Mouse (Mus musculus): ENCODE results near the gene Fam131c.

Gene Fam131c

GRCm38 (mm10) chr4:141367997-141368791 lies at the start of gene Fam131c:
Gene Fam131c (plus strand): TSS chr4:141368220.
- peak; percentile 51 for DNase-seq

- no peak for DNase-seq
Observed at GRCm38 (mm10) chr4:141322526-141322925, 45.5 kb upstream of the Fam131c start.

DNA sequence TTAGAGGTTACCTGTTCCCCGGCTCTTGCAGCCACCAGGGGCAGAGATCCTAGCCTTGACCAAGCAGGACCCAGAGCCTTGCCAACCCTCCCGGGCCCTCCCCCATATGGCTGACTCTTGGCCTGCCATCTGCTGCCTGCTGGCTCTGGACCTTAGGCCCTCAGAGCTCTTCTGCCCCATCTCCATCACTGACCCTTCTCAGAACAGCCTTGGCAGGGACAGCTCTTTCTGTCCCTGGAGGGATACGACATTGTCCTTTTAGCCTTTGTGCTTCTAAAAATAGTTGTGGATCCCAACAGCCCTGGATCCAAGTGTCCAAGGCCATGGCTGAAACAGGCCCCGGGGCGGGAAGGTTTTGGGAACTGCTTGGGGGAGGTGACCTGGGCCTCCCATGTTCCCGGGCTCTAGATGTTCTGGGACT lies 43.2 kb upstream of the Fam131c start:
- DNase-seq, result peak; percentile 40

GRCm38 (mm10) chr4:141325636-141326035 lies 42.4 kb upstream of the Fam131c start:
- DNase-seq, result peak; percentile 21

GRCm38 (mm10) chr4:141327075-141327474 lies 40.9 kb upstream of the Fam131c start:
- DNase-seq, result no peak

DNA sequence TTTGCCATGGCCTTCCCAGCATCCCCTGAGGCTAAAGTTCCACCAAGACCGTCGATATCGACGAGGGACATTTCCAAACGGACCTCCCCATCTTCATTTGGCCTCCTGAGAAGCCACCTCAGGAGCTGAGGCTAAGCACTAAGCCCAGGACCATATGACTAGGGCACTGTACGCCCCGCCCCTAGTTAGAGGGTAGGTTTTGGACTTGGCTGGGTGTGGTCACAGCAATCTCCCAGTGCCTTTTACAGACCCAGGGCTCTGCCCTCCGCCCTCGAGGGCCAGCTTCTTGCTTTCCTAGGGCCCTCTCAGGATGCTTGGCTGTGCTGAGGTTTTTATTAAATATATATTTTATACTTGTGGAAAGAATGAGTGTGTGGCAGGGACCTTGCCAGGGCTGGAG lies 39.3 kb upstream of the Fam131c start:
- no peak for DNase-seq

DNA sequence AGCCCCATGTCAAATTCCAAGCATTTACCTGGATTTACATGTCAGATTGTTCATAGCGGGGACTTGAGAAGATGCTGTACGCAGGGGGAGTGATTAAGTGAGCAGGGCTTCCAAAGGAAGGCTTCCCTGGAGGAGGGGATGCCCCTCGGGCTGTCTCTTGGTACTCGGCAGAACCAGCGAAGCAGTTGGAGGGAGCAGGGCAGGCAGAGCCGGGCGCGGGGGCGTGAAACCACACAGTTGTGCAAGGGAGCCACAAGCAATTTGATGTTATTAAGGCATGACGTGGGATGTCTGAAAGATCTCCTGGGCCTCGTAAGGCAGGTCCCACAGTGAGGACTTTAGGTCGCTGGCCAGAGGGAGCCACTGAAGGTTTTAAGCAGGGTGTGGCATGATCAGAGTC lies 38.1 kb upstream of the Fam131c start:
- no peak for DNase-seq

GRCm38 (mm10) chr4:141331446-141331845 lies 36.6 kb upstream of the Fam131c start:
- no peak for DNase-seq

DNA sequence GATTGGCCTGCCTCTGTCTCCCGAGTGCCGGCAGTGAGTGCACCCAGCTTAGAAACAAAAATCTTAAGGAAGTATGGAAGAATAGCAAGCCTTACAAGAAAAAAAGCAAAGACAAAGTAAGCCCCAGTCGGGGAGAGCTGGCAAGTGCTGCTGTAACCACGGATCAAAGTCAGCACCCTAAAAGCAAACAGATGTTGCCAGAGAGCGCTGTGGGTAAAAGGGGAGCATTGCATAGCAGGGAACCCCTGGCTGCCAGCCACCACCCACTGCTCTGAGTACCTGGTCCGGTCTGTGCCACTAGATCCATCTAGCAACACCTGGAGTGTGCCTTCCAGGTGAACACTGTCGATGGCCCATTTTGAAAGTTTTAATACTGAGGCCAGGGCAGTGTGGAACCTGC lies 35.8 kb upstream of the Fam131c start:
- DNase-seq, result no peak

GRCm38 (mm10) chr4:141334695-141335094 lies 33.3 kb upstream of the Fam131c start:
- no peak for DNase-seq

DNA sequence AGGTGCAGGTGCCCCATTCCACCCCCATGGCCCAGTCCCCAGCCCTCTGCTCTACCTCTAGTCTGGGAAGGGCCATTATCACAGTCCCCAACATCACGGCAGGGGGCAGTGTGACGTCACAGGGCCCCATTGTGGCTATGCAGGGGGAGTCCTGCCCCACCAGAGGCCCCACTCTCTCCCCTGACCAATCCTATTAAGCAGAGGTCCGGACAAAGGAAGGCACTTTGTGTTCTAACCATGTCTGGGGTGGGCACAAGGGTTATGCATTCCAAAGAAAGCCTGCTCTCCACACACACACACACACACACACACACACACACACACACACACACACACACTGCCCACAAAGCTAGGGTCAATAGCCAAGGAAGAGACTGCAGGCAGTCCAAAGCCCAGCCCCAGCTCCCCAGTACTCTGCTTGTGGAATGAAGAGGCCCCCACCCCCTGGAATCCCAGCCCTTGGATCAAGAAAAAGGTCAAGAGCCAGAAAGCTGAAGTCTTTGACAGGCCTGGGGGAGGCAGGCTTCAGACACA lies 32.7 kb upstream of the Fam131c start:
- no peak for DNase-seq

DNA sequence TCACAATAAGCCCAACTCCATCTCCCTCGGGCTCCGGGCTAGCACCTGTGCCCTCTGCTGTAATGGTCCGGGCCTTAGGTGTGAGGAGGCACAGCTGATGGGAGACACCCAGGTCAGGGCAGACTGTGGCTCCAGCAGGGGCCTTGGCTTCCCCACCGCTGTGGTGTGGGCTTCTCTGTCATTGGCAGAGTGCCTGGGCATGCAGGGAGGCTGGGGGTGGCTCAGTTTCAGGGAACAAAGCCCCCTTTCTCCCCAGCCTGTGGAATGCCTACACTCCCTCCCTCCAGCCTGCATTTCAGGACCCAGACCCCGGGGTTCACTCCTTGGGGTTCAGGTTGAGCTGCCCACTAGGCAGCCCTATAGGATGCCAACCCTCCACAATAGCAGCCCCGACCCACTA lies 31.8 kb upstream of the Fam131c start:
- no peak for DNase-seq

DNA sequence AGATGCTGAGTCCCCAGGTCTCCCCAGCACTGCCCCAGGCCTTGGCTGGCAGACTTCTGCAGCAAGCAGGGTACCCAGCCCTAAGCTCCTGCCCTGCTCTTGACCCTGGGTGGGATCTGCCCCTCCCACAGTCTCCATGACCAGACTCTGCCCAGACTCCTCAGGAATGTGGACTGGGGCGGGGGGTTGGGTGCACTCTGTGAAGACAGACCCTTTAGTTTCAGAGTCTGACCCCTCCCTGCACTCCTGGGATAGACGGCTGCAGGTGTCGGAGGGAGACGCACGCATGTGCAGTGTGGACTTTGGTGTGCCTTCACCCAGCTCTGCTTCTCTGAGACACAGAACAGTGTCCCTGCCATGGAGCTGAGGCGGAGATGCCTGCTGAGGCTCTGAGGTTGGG lies 30.0 kb upstream of the Fam131c start:
- DNase-seq, result no peak

DNA sequence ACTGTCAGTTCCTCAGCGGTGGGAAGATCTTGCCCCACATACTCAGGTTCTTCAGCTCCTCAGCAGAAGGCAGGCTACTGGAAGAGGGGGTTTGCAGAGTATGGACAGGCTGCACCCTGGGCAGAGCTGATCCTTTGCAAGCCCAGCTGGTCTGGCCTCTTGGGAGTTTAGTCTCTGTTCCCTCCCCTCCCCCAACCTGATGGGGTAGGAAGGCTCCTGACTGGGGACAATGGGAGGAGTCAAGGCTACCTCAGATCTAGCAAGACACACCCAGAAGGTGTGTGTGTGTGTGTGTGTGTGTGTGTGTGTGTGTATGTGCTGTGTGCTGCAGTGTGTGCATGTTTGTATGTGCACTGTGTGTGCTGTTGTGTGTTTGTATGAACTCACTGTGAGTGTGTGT lies 29.2 kb upstream of the Fam131c start:
- DNase-seq, result no peak

DNA sequence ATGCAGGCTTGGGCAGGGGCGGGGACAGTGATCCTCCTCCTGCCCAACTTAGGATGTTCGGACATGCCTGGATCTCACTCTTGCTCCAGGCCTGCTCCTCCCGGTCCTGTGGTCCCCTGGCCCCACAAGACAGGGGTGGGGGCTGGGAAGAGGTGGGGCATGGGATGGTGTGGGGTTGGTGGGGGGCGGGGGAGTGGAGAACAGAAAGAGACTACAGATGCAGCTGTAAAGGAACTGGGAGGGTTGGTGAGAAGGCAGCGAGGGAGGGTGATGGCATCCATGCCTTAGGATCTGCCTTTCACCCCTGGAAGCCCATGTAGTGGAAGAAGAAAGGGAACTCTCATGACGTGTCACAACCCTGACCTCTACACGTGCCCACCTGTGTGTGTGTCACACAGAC lies 26.5 kb upstream of the Fam131c start:
- no peak for DNase-seq

DNA sequence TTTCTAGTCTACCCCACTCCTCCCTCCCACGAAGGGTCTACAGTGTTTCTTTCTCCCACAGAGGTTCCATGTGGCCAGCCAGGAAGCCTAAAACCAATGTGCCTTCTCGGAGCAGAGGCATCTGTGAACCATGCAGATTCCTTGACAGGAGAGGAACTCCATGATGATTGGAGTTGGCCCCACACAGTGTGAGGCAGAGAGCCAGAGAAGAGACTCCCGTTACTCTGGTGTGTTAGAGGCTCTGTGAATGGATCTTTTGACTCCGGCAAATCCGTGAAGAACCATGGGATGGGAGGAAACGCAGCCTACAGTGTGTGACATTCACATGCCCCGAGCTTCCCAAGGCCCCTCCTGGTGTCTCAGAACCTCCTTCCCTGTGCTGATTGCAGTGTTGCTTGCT lies 24.5 kb upstream of the Fam131c start:
- DNase-seq, result no peak

GRCm38 (mm10) chr4:141345219-141345618 lies 22.8 kb upstream of the Fam131c start:
- no peak for DNase-seq

- no peak for DNase-seq
Observed at GRCm38 (mm10) chr4:141347365-141347797, 20.6 kb upstream of the Fam131c start.

DNA sequence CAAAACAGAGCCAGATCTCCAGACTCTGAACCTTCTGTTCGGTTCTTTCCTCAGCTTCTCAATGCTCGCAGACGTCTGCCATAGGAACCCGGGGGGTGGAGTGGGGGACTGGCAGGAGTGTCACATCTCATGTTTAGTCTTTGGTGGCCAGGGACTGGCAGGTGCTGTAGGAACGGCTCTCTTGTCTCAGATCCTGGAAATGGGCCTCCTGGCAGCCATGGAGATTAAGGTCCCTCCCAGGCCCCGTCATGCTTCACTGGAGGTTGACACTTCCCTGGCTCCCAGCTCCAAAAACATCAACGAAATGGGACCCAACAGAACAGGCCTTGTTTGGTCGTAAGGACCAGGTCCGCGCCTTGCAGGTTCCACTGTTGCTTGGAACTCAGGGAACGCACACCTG lies 19.4 kb upstream of the Fam131c start:
- DNase-seq, result no peak

DNA sequence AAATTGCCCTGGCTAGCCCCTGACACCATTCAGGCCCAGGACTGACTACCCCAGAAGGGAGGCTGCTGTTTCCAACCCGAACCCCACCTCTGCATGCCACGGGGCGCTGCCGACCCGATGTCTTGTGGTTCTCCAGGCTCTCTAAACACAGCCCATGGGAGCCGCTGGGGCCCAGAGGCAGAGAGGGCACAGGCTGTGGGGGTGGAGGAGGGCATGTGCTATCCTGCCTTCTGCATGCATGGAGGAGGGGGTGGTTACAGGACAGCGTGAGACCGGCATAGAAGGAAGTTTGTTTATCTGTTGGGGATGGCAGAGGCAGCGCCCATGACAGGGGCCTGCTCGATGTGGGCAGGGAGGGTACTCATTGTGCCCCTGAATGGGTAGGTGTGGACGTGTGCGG lies 18.0 kb upstream of the Fam131c start:
- no peak for DNase-seq

- no peak for DNase-seq
Observed at GRCm38 (mm10) chr4:141351972-141352371, 16.0 kb upstream of the Fam131c start.

DNA sequence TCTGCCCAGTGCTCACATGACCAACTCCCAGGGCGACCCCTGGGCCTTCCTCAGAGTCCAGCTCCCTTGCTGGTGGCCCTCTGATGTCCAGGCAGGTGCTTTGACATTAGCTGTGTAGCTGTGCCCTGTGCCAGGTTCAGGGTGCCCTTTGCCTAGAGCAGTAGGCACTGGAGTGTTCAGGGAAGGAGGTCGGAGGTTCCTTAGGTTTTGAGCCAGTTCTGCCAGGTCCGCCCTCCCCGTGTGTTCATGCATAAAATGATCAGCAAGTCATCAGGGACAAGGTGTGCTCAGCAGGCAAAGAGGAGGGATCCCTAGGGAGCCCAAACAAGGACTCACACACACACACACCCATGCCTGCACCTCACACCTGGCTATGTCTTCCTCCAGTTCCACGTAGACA lies 15.0 kb upstream of the Fam131c start:
- peak; percentile 63 for DNase-seq

DNA sequence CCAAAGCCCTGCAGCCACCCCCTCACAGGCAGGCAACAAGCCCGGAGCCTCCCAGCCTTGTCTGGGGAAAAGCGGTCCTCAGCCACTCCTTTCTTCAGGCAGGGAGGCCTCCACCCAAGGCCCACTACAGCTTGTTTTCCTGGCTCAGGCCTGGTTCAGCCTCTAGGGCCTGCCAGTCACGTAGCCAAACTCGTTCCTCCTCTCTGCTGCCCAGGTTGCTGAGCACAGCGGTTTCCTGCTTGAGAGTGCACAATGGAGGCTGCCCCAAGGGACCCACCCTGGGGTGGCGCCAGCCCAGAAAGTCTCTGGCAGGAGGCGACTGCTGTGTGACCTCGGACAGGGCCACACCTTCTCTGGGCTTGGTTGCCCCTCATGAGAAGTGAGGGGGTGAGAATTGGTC lies 14.2 kb upstream of the Fam131c start:
- no peak for DNase-seq

GRCm38 (mm10) chr4:141357811-141358210 lies 10.2 kb upstream of the Fam131c start:
- no peak for DNase-seq

DNA sequence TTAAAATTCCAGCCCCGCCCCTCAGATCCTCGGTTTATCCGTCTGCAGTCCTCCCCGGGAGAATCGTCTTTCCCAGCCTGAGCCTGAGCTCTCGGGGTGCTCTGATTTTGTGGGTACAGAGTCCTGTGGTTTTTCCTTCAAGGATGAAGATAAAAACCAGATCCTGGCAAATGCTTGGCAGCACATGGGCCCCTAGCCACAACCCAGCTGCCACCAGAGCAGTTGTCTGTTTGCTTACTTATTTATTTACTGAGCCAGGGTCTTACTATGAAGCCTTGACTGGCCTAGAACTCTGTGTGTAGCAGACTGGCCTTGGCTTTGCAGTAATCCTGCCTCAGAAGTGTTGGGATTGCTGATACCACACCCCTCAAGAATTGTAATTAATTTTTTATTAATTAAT lies 8.8 kb upstream of the Fam131c start:
- no peak for DNase-seq

All from kidney, adult 18-20 months (tissue).